Mouse (Mus musculus) kidney, postnatal 0 days (tissue): ENCODE results near the gene Zyg11a. TPM values are rescaled to one million over a fixed set of nuclear protein-coding genes. Genes with fewer than 3 reads are reported as not detected.
A peak's percentile ranks its signal among the peaks of the same experiment; 100 is the strongest.

ENCODE experiments used
- ATAC-seq: fragments of 200-750 bp; cut with Nextera tagmentation; replicated peaks from 2 replicates; pipeline ENCODE4 v1.8.0; 2017; ENCODE audit warnings: low read depth, moderate number of reproducible peaks, moderate TSS enrichment, moderate library complexity; ENCODE audit not compliant: low FRiP score
- DNase-seq: peaks from one replicate; pipeline ENCODE4 v3.0.0-alpha.2; 2016; ENCODE audit warnings: low spot score
- H3K27ac ChIP-seq: fragments of 300-500 bp; sonication (generic); 2 replicates; pipeline ENCODE4 v1.5.1; 2014; ENCODE audit warnings: mild to moderate bottlenecking
- H3K27me3 ChIP-seq: fragments of 300-500 bp; sonication (generic); 2 replicates; pipeline ENCODE4 v1.6.1; 2014; ENCODE audit warnings: low read length, mixed read lengths; ENCODE audit not compliant: insufficient read depth
- H3K36me3 ChIP-seq: fragments of 300-500 bp; sonication (generic); 2 replicates; pipeline ENCODE4 v1.6.1; 2014; ENCODE audit warnings: low read length, mixed read lengths; ENCODE audit not compliant: insufficient read depth
- H3K4me1 ChIP-seq: fragments of 300-500 bp; sonication (generic); replicated peaks from 2 replicates; pipeline ENCODE4 v1.6.1; 2014; ENCODE audit warnings: antibody characterized with exemption, low read length, mixed read lengths; ENCODE audit not compliant: insufficient read depth
- H3K4me2 ChIP-seq: fragments of 300-500 bp; sonication (generic); 2 replicates; pipeline ENCODE4 v1.6.1; 2014; ENCODE audit warnings: mild to moderate bottlenecking, low read length, moderate library complexity, mixed read lengths
- H3K4me3 ChIP-seq: fragments of 300-500 bp; sonication (generic); replicated peaks from 2 replicates; pipeline ENCODE4 v1.5.1; 2014; ENCODE audit warnings: low read depth, low read length
- H3K9ac ChIP-seq: fragments of 300-500 bp; sonication (generic); 2 replicates; pipeline ENCODE4 v1.6.1; 2014; ENCODE audit warnings: low read depth, low read length
- H3K9me3 ChIP-seq: fragments of 300-500 bp; sonication (generic); replicated peaks from 2 replicates; pipeline ENCODE4 v1.6.1; 2016; ENCODE audit warnings: low read length, inconsistent platforms, mixed read lengths
- CTCF ChIP-seq: IDR thresholded peaks from 2 replicates; pipeline ENCODE4 v1.5.1; 2016; ENCODE audit warnings: antibody characterized with exemption, low read depth, mild to moderate bottlenecking, moderate library complexity
- WGBS: fragments of 180-500 bp; shearing (Covaris S2); extraction: QIAGEN DNeasy Blood & Tissue Kit; methylation state at CpG from one replicate; pipeline ENCODE4 v1.1.7; 2014; 5-methylcytosine and 5-hydroxymethylcytosine counted together
- polyA plus RNA-seq: library from polyadenylated mRNA; unstranded; fragments of >200 nt; fragmentation: Nextera tagmentation; extraction: Ambion mirVana; gene quantifications from 2 replicates; pipeline ENCODE4 v1.2.1, GENCODE M21; 2015

Zyg11a gene
- polyA plus RNA-seq, 1 experiment from 2014 or later = 0.05 TPM

GRCm38 (mm10) chr4:108192821-108193323 lies 25.0 kb downstream of the Zyg11a start:
- no peak for TF ChIP-seq CTCF
- no peaks in the 10 kb centered on the region for H3K4me1 ChIP-seq
- ATAC-seq (no peak), DNase-seq (no peak)
- H3K9ac ChIP-seq = no peak overlapping the region
- no peak overlapping the region for H3K27ac ChIP-seq
- H3K36me3 ChIP-seq = no peaks in the 10 kb centered on the region
- H3K9me3 ChIP-seq = no peaks in the 10 kb centered on the region
- H3K4me3 ChIP-seq = no peak overlapping the region
- 71% methylated on average over 2 of the region's 2 CpGs for WGBS
- no peak overlapping the region for H3K4me2 ChIP-seq
- H3K27me3 ChIP-seq = no peaks in the 10 kb centered on the region

DNA sequence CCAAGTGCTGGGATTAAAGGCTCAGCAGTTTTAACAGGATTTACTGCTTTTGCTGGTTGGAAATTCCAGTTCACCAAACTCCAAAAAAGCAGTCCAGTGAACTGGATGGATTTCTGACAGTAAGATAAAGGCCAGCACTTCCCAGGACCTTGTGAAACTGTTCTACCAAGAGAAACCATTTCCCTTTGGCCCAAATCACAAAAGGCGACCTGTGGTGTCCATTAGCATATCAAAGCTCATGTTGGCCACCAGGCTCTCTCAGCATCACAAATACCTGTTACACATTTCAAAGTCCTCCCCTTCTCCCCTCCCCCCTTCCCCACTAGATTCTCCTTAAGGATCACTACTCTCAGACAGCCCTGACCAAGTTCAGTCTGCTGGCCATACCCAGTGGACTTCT lies 35.6 kb downstream of the Zyg11a start:
- WGBS = 67% methylated on average over 1 of the region's 1 CpGs
- Histone ChIP-seq H3K9ac (no peak overlapping the region), H3K4me2 (no peak overlapping the region), H3K27me3 (no peaks in the 10 kb centered on the region), H3K4me3 (no peak overlapping the region), H3K36me3 (no peaks in the 10 kb centered on the region), H3K4me1 (no peaks in the 10 kb centered on the region), H3K27ac (no peak overlapping the region), H3K9me3 (no peaks in the 10 kb centered on the region)
- DNase-seq = no peak
- no peak for TF ChIP-seq CTCF
- ATAC-seq = no peak

GRCm38 (mm10) chr4:108168056-108168455 lies 49.8 kb downstream of the Zyg11a start:
- no peak for DNase-seq
- no peak overlapping the region for H3K4me3 ChIP-seq
- no peaks in the 10 kb centered on the region for H3K9me3 ChIP-seq
- H3K36me3 ChIP-seq = no peaks in the 10 kb centered on the region
- 81% methylated on average over 6 of the region's 6 CpGs for WGBS
- no peak for ATAC-seq
- no peak overlapping the region for H3K9ac ChIP-seq
- TF ChIP-seq CTCF = no peak
- H3K27ac ChIP-seq = no peak overlapping the region
- 0 out of 2 replicates have a peak, but pooled peaks cover 6% of the 10 kb centered on the region for H3K4me1 ChIP-seq
- H3K4me2 ChIP-seq = no peak overlapping the region
- no peaks in the 10 kb centered on the region for H3K27me3 ChIP-seq

DNA sequence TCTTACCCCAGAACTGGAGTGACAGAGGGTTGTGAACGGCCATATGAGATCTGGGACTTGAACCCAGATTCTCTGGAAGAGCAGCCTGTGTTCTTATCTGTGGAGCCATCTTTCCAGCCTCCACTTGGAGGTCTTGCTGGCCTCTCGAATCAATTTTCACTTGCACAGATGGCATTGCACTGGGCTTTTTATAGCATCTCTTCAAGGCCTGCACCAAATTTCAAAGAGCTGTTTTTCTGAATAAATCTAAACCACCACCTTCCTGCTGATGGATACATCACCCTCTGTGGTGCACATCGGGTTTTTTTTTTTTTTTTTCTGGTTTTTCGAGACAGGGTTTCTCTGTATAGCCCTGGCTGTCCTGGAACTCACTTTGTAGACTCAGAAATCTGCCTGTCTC lies 51.0 kb downstream of the Zyg11a start:
- no peak for DNase-seq
- Histone ChIP-seq H3K4me1 (0 out of 2 replicates have a peak, but pooled peaks cover 6% of the 10 kb centered on the region), H3K9me3 (no peaks in the 10 kb centered on the region), H3K4me2 (no peak overlapping the region), H3K36me3 (no peaks in the 10 kb centered on the region), H3K27me3 (no peaks in the 10 kb centered on the region), H3K27ac (no peak overlapping the region), H3K4me3 (no peak overlapping the region), H3K9ac (no peak overlapping the region)
- no peak for TF ChIP-seq CTCF
- WGBS = 86% methylated on average over 4 of the region's 4 CpGs
- no peak for ATAC-seq

- H3K27ac ChIP-seq = no peak within 1 kb of the TSS
- ATAC-seq = peak; percentile 57
- no peaks in the 10 kb centered on the region for H3K36me3 ChIP-seq
- no peaks in the 10 kb centered on the region for H3K27me3 ChIP-seq
- H3K9ac ChIP-seq = peak within 1 kb of the TSS; percentile 65
- WGBS = under 1% methylated on average over 43 of the region's 43 CpGs
- H3K9me3 ChIP-seq = no peaks in the 10 kb centered on the region
- H3K4me3 ChIP-seq = peak within 1 kb of the TSS; percentile 59
- 0 out of 2 replicates have a peak, but pooled peaks cover 6% of the 10 kb centered on the region for H3K4me1 ChIP-seq
- DNase-seq = peak; percentile 68
- peak within 1 kb of the TSS; percentile 86 for H3K4me2 ChIP-seq
- peak; percentile 63 for TF ChIP-seq CTCF
Observed at GRCm38 (mm10) chr4:108165152-108165895, 52.5 kb downstream of the Zyg11a start, which contains the start of gene Echdc2. TSS of gene Echdc2 (plus strand) at chr4:108165437.

GRCm38 (mm10) chr4:108163291-108163690 lies 54.6 kb downstream of the Zyg11a start:
- Histone ChIP-seq H3K4me2 (no peak overlapping the region), H3K4me1 (0 out of 2 replicates have a peak, but pooled peaks cover 6% of the 10 kb centered on the region), H3K9me3 (no peaks in the 10 kb centered on the region), H3K9ac (no peak overlapping the region), H3K4me3 (no peak overlapping the region), H3K27me3 (no peaks in the 10 kb centered on the region), H3K36me3 (no peaks in the 10 kb centered on the region), H3K27ac (no peak overlapping the region)
- WGBS = 87% methylated on average over 3 of the region's 3 CpGs
- DNase-seq = no peak
- no peak for TF ChIP-seq CTCF
- no peak for ATAC-seq
